Mouse (Mus musculus) lung, postnatal 25 days (tissue): ENCODE results near the gene Gria1.

Source experiments
- DNase-seq: peaks from one replicate; pipeline ENCODE4 v3.0.0; 2022; ENCODE audit warnings: low spot score

Gene Gria1

GRCm38 (mm10) chr11:57062441-57062840 is 51.3 kb downstream of the Gria1 start:
- DNase-seq, result no peak

DNA sequence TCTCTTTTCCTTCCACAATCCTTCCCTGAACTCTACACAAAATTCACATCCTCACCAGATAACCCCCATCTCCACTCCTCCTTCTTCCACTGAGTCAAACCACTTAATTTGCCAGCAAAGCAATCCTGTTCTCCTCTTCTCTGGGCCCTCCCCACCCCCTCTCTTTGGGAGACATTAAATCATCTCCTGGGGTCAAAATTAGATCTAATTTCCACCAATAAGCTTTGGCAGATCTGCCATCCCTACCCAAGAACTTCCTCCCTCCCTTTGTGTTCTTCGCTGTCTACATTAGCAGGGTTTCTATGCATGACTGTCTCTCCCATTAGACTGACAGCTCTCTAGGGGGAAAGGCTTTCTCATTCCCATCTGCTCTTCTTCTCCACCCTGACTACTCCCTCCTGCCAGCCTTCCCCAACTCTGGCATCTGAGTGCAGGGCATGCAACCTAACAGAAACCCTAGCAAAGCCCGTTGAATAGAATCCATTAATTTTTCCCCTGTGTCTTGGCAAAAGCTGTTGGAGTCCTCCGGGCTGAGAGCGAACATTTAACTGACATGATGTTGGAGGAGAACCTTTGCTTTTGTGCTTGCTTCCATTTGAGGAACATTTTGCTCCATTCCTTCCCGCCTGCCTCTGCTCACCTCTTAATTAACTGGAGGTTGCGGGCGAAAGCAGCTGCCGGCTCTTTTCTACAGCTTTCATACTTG is 59.2 kb downstream of the Gria1 start:
- DNase-seq, result no peak

DNA sequence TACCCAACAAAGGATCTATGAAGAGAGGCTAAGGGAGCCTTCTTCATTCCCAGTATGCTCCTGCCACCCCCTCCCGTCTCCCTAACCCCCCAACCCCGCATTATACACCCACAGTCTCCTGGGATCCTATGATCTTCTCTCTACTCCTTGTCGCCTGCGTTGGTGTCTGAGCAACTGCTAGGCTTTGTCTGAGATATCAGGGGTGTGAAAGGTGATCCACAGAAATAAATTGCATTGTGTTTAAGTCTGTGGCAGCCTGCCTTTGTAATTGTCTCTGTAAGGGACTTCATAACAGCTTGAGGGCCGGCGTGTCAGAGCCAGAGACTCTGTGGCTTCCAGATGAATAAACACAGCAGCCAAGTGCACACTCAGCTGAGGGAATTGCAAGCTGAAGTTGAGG is 61.0 kb downstream of the Gria1 start:
- DNase-seq, result no peak

DNA sequence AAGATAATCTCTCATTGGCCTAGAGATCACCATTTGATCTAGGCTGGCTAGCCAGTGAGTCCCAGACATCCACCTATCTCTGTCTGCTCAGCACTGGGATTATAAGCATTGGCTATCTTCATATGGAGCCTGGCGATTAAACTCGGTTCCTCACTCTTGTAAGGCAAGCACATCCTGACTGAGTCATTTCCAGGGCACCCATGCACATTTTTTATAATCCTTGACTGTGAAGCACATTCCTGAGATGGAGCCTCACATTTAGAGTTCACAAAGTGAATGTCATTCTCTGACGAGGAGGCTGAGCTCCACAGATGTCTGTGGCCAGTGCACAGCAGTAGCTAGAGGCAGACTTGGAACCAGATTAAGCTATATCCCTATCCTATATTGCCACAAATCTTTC is 68.2 kb downstream of the Gria1 start:
- no peak for DNase-seq

DNA sequence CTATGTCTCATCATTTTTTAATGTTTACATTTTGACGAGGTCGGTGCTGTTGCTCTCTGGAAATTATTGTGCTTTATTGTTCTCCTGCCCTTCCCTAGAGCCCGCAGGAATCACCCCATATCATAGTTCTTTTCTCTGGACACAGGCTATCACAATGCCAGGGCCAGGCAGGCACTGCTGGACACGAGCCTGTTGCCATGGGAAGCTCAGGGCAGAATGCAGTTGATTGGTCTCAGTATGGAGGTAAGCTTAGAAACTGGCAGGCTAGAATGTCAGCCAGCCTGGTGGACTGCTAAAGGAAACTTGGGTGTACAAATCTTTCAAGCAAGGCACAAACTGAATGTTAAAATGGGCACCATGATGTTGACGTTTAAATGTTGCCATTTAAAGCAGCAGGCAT is 78.3 kb downstream of the Gria1 start:
- no peak for DNase-seq

- no peak for DNase-seq
Observed at GRCm38 (mm10) chr11:57090705-57091104, 79.5 kb downstream of the Gria1 start.

- no peak for DNase-seq
Observed at GRCm38 (mm10) chr11:57091276-57091914, 80.2 kb downstream of the Gria1 start.

- no peak for DNase-seq
Observed at GRCm38 (mm10) chr11:57100491-57100890, 89.3 kb downstream of the Gria1 start.

DNA sequence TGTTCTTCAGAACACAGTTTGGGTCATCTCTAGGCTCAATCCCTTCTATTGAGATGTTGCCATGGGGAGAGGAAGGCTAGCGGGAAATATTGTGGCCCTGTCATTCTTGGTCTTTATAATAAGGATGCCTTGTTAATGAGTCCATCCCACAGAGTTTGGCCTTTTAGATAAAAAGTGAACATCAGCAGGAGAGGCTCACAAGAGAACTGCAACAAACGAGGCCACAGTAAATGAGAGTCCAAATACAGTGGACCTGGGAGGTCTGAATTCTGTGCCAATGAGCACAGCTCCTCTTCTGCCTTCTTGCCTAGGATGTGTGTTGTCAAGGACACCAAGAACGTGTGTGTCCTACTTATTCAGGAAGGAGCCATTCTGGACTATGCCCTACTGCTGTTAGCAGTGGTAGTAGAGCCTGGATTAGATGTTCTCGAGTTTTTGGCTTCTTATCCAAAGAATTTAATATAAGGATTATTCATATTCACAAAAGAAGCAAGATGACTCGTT is 92.6 kb downstream of the Gria1 start:
- no peak for DNase-seq

- DNase-seq, result no peak
Observed at GRCm38 (mm10) chr11:57105683-57106082, 94.5 kb downstream of the Gria1 start.

DNA sequence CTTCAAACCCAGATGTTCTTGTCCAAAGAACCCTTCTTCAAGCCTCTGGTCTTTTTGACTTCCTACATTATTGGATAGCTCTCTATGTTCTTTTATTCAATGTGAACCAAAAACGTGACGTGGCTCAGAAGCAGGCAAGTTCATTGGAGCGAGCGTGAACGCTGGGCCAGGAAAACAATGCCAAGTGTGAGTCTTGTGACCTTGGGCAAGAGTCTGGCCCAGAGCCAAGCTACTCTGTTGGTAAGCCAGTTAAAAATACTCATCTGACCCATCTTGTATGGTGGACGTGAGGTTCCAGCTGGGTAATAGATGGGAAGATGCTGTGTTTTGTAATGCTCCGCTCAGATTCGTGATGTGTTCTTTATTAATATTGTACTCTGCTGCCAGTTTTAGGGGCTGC is 101.2 kb downstream of the Gria1 start:
- DNase-seq, result no peak

- no peak for DNase-seq
Observed at GRCm38 (mm10) chr11:57114410-57114809, 103.2 kb downstream of the Gria1 start.

GRCm38 (mm10) chr11:57127066-57127465 is 115.9 kb downstream of the Gria1 start:
- no peak for DNase-seq

- DNase-seq, result no peak
Observed at GRCm38 (mm10) chr11:57140162-57140780, 129.1 kb downstream of the Gria1 start.

DNA sequence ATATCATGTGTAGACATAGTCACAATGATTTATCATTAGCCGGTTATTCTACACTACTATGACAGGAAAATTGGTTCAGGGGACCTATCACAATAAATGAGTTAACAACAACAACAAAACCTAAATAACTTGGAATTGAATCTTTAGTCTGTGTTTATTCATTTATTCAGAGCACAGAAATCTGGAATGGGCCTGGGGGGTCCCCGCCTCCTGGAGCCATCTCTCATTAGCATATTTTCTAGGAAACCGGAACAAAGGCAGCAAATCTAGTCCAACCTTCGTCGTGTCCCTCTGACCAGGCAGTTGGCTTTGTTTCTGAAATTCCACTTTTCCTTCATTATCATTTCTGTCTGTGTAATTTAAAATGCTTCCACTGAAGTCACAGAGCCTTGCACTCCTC is 132.5 kb downstream of the Gria1 start:
- DNase-seq, result no peak

- no peak for DNase-seq
Observed at GRCm38 (mm10) chr11:57145192-57145591, 134.0 kb downstream of the Gria1 start.

DNA sequence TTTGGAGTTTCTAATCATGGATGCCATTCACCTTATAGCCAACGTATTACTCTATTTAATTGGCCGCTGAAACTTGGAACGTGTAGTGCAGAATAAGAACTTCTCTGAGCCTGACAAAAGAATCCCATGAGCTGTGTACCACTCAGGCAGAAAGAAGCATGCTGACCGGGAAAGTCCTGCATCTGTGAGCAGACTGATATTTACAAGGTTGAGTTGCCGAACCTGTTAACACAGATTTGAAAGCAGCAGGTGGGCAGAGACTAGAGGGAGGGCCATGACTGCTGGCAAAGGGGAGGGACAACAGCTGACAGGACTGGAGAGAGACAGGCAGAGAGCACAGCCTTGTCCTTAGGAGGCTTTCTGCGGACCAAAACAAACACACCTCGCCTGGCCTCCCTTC is 134.5 kb downstream of the Gria1 start:
- DNase-seq, result no peak

DNA sequence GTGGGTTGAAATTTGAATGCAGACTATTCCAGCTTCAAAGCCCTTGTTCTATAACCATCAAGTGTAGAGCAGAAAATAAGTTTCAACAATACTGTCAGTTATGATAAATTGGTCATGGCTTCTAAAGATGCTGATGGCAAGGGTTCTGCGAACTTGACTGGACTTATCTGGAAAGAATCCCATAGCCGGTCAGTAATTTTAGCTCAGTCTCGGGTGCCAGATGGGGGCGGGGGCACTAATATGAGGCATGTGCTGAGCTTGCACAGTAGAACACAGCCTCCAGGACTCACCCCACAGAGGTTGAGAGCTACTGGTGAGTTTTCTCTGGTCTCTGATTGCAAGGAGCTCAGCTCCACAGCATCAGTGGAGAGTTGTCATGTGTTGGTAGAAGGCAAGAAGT is 140.5 kb downstream of the Gria1 start:
- DNase-seq, result no peak

DNA sequence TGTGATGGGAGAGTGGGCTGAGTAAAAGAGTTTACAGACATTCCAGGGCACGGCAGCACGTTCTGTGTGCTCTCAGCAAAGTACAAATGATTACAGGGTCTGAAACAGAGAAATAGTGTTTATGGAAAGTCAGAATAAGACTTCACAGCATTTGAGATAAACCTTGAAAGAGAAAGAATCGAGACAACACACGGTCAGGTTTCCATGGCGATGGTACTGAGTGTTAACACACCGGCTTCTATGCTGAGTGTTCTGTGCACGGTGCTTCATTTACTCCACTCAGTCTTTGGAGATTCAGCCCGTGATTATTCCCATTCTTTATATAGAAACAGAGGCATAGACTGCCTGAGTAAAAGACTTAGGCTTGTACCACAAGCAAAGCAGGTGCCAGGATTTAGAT is 143.8 kb downstream of the Gria1 start:
- no peak for DNase-seq

GRCm38 (mm10) chr11:57159412-57159811 is 148.2 kb downstream of the Gria1 start:
- no peak for DNase-seq

DNA sequence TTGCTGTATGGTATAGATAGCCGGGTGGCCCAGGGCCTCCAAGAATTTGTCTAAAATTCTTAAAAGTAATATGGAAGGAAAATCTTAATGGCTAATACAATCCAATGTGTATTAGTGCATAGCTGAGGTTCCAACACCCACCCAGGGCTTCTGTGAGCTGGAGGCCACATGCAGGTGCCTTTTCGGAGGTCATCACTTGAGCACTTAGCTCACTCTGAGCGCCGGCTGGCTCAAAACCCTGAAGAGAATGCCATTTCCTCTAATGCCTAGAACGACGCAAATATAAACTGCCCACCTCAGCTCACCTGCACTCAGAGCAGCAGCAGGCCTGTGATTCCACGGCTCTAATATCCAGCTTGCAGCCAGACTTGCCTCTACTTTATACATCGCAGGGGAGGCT is 148.9 kb downstream of the Gria1 start:
- DNase-seq, result no peak

DNA sequence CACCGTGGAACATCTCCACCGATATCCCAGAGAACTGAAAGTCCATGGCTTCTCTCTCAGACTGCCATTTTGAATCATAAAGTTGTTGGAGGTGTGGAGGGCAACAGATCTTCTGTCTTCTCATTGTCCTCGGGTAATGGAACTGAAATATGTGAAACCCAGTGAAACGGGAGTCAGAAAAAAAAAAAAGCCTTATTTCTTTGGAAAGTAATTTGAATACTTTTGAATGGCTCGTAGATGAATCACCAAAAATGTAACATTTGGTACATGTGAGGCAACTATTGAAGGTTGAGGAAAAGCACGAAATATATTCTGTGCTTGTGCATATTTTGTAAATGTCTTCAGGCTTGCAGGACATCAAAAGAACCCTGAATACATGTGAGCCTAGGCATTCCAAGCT is 151.7 kb downstream of the Gria1 start:
- DNase-seq, result no peak

GRCm38 (mm10) chr11:57170058-57170457 is 158.9 kb downstream of the Gria1 start:
- DNase-seq, result no peak
